Mouse (Mus musculus) testis, adult 2 months (tissue): ENCODE measurements around the gene Pigu.

Experiments used
- CTCF ChIP-seq: fragments of 200-500 bp; IDR thresholded peaks from 2 replicates; pipeline ENCODE4 v1.5.1; 2012; ENCODE audit warnings: low read depth, mild to moderate bottlenecking, inconsistent platforms, low read length, moderate library complexity; ENCODE audit not compliant: control insufficient read depth, insufficient read depth, insufficient replicate concordance
- POLR2A ChIP-seq: fragments of 200-500 bp; IDR thresholded peaks from 2 replicates; pipeline ENCODE4 v1.6.1; 2012; ENCODE audit warnings: low read depth, mild to moderate bottlenecking, inconsistent platforms, low read length, moderate library complexity; ENCODE audit not compliant: control insufficient read depth

- TF ChIP-seq POLR2A = no peak
- no peak for TF ChIP-seq CTCF
Measured at GRCm38 (mm10) chr2:155382332-155382700, 25.1 kb upstream of the Pigu start.
